Mouse (Mus musculus) heart, adult 11 months (tissue): ENCODE data around the gene Bpifb1.

Source experiments
- DNase-seq: peaks from one replicate; pipeline ENCODE4 v3.0.0; 2022

Bpifb1 gene

DNA sequence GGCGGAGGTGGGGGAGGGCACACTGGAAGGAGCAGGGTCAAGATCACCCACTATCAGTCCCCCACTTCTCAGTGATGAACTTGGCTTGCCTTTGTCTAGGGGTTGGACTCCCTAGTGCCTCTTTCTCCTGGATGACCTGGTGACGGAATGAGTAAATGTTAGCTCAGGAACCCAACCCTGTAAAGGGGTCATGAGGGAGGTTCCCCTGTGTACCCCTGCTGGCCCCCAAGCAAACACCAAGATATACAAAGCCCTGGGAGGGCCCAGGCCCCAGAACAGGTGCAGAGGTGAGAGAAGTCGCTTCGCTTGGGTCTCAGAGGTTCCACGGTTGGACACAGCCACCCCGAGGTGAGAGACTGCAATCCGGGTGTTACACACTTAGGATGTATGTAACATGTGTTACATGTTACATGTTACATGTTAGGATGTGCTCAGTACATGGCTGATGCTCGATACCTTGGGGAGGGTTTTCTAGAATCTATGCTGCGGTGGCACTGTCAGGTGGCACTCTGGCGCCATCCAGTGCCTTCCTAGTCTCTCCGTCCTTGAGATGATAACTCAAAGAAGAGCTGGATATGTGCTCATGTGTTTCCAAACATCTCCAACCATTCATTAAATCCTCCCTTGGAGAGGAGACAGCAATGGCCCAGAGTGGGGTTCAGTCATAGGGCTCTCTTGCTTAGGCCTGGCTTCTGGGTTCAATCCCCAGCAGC is at the start of gene Bpifb1:
TSS of gene Bpifb1 (plus strand) at position 273 of the 713 bp plus-strand sequence.
- peak; percentile 82 for DNase-seq

DNA sequence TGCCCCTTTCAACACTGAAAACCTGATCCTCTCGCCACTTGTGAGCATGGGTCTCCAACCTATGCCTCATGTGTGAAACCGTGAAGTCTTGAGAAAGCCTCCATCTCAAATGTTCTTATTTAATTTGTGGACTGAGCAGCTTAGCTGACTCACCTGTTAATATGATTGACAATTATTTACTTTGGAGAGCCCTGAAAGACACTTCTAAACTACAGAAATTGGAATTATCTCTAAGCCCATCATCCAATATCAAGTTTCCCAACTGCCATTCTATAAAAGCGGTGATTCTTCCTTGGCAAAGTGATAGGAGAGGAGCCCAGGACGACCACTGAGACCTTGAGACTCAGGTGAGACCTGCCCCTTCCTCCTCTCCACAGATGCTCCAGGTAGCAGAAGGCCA is 48.0 kb upstream of the Bpifb1 start, which contains the start of gene Bpifa1:
TSS of gene Bpifa1 (plus strand) at position 301 of the 400 bp plus-strand sequence.
- peak; percentile 74 for DNase-seq

DNA sequence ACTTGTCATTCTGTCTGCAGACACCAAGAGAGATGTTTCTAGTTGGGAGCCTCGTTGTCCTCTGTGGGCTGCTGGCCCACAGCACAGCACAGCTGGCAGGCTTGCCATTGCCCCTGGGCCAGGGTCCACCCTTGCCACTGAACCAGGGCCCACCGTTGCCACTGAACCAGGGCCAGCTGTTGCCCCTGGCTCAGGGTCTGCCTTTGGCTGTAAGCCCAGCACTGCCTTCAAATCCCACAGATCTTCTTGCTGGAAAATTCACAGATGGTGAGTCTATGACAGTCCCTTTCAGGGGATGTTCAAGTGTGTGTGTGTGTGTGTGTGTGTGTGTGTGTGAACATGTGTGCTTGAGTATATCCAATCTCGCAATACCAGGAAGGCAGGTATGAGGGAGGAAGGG is 46.9 kb upstream of the Bpifb1 start:
- peak; percentile 37 for DNase-seq

DNA sequence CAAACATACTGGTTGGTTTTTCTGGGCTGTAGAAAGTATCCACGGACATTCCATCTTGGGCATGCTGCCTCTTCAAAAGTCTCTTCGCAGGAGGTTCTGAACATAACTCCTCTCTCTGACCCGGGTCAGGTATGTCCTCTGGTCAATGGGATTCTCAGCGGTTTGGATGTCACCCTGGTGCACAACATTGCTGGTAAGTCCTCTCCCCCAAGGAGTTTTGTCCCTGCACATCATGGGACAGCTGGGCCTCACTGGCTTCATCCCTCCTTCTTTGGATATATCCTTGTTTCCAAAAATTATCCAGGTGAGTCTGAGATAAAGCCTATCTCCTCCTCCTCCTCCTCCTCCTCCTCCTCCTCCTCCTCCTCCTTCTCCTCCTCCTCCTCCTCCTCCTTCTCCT is 43.1 kb upstream of the Bpifb1 start:
- DNase-seq = peak; percentile 60

DNA sequence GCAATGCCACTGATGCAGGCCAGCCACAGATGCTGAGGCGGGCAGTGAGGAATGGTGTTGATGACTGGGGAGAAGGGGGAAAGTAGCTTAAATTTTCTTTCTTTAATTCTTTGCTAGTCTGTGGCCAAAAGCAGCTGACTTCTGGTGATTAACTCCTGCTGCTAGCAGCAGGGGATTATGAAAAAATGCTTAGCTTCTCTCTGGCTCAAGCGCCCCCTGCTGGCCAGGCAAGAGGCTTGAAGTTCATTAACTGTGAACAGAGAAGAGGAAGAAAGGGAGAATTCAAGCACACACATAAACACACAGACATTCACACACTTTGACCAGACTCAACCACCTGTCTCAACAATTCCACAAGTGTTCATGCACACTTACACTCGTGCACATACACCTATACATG is 32.2 kb upstream of the Bpifb1 start:
- DNase-seq = peak; percentile 10

DNA sequence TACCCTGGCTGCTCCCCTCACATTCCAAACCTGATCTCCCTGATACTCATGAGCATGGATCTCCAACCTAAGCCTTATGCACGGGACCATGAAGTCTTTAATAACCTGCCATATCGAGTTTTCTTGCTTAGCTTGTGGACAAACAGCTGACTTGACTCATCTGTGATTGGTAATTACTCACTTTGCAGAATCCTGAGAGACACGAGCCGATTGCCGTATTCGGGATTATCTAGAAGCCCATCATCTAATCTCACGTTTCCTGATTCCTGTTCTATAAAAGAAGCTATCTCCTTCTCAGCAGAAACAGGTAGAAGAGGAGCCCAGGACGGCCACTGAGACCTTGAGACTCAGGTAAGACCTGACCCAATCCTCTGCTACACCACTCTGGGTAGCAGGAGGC is 28.3 kb upstream of the Bpifb1 start, which contains the start of gene Bpifa5:
TSS of gene Bpifa5 (plus strand) at position 301 of the 400 bp plus-strand sequence.
- DNase-seq = peak; percentile 48

DNA sequence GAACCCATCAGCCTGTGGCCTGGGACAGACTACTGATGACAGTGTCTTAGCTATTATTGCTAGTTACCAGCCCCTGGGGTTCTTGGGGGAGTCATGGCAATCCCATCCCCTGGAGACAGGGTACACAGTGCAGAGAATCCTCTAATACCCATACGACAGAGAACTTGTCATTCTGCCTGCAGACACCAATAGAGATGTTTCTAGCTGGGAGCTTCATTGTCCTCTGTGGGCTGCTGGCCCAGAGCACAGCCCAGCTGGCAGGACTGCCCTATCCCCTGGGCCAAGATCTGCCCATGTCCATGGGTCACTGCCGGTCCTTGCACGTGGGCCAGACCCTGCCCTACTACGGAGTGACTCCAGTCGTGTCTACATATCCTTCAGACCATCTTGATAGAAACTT is 27.3 kb upstream of the Bpifb1 start:
- DNase-seq = peak; percentile 83

DNA sequence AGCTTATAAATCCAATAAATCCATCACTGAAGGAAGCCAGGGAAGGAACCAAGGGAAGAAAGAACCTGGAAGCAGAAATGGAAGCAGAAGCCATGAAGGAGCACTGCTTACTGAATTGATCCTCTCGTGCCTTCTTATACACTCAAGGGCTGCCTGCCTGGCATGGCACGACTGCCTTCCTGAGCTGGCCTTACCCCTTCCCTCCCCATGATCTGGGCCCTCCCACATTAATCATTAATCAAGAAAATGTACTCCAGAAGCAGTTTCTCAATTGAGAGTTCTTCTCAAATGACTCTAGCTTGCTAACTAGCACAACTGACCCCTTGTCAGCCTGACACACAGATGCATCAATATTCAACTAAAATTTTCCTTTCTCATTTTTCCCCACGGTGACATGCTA is 21.4 kb upstream of the Bpifb1 start:
- peak; percentile 14 for DNase-seq

DNA sequence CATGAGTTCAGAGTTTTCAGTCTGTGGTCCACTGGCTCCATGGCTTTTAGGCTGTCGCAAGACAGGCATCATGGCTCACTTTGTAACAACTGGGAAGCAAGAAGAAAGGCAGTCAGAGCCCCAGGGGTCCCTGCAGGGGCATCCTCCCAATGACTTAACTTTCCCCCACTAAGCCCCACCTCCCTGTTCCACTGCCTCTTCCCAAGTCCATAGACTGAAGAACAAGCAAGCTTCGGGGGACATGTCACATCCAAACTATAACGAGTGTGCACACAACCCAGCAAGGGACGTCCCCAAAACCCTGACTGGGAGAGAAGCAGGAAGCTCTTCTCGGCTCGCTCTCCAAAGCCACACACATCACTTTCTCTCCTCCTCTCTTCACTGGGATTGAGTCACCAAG is 19.0 kb upstream of the Bpifb1 start:
- DNase-seq = peak; percentile 57

DNA sequence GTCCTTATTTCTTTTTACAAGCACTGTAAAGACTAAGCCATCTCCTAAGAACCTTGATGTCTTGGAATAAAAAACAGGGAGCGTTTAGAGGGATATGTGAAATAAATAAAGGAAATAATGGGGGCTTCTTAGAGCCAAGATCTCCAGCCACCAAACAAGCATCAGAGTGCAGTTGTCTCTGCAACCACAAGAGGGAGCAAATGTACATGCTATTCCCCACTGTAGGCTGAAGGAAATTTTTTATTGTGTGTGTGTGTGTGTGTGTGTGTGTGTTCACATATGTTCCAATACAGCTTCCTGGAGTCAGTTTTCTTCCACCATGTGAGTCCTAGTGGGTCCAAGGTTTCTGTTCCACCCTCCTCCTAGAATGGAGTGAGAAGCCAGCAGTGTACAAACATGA is 17.3 kb upstream of the Bpifb1 start:
- DNase-seq = peak; percentile 43

DNA sequence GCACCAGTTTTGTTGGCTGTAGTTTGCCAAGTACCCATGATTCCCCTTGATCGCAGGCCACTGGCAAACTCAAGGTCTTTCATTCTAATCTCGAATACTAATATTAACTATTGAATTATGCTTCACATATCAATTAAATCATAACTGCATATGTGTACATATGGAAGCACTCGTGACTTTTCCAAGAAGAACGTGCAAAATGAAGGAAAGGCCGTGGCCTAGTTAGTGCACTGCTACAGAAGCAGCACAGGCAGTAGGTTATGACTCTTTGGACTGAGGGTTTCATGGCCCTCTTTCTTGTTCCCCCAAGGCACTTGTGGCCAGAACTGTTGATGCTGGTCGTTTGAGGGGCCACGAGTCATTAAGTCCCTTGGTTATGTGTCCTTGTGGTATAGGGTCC is 8.7 kb upstream of the Bpifb1 start:
- DNase-seq = peak; percentile 71

DNA sequence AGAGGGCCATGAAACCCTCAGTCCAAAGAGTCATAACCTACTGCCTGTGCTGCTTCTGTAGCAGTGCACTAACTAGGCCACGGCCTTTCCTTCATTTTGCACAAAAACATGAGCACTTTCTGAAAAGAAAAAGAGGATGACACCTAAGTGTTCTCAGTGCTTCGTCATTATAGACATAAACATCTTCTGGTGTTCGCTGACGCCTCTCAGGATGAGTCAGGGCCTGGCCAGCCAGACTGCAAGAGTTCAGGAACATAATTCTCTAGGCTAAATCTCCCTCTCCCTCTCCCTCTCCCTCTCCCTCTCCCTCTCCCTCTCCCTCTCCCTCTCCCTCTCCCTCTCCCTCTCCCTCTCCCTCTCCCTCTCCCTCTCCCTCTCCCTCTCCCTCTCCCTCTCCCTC is 7.6 kb upstream of the Bpifb1 start:
- DNase-seq = peak; percentile 40

DNA sequence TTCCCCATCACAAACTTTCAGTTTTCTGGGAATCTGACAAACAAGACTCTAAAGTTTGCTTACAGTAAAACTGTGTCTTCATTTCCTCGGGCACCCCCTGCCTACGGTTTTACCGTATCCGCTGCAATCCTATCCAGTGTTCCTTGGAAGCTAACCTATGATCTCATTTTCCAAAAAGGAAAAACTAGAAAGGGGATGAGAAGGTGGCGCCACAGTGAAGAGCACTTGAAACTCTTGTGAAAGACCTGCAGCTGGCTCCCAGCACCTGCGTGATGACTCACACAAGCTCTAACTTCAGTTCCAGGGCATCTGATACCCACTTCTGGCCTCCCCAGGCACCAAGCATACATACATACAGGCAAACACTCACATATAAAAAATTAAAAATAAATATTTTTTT is 5.3 kb upstream of the Bpifb1 start:
- peak; percentile 64 for DNase-seq

DNA sequence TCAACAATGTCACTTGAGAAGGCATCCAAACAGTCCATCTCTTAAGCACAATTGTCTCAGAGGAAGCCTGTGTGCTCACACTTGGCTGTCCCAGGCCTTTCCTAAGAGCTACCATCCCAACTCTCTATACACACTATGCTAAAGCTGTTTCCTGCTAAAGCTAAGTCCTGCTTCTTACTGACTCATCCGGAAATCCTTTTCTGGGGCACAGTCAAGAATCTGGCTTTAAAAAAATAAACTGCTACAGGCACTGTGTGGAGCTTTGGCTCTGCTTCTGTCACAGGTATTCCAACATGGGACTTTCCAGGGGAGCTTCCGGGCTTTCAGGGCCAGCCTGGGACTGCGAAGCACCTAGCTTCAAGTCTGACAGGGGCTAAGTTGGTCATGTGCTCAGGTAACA is 4.9 kb upstream of the Bpifb1 start:
- peak; percentile 46 for DNase-seq

DNA sequence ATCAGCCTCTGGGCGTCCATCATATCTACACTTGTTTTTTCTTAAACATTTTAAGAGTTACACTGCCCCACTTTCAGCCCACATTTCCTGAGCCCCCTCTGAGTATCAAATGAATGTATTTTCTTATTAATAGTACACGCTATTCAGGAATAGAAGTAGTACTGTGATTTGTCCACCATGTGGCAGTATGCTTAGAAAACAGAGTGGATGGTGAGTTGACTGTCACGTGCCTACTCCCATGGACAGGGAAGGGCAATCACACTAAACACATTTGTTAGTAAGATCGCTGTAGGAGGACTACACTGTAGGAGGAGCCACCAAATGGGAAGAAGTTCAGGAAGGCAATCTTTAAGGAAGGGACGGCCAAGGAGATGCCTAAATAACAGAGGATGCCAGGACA is 3.1 kb upstream of the Bpifb1 start:
- DNase-seq = peak; percentile 82

DNA sequence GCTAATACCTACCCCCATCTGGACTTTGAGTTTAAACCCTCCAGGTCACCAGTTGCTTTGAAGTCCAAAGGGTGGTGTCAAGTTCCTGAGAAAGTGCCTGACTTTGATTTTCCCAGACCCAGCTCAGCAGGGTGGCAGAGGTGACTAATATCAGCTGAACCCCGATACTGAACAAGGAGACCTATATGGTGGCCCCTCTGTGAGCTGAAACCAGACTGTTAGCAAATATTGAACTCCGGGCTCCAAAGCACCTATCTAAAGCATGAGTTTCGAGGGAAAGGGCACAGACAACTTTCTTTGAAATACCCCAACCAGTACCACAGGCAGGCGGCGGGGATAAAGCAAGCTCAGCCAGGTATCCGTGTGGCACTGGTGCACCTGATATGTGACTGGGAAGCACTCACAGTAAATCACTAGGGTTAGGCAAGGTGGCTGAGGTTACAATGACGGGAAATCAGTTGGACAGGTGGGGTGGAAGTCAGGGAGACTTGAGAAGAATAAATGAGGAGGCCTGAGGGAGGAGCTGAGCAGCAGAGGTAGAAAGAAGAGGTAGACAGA is 662 bp upstream of the Bpifb1 start:
- peak; percentile 64 for DNase-seq

DNA sequence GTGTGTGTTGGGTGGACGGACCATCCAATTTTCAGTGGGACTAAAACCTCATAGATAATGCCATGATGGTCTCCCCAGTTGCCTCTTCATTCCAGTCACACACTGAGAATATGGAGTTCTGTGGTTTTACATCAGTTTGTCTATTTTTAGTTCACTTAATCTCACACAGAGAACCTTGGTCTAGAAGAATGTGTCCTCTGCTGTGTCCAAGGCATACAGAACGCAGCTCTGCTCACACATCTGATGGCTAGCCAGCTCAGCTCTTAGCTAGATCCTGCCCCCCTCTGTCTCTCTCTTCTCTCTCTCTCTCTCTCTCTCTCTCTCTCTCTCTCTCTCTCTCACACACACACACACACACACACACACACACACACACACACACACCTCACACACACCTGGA is 1.5 kb downstream of the Bpifb1 start:
- peak; percentile 87 for DNase-seq

DNA sequence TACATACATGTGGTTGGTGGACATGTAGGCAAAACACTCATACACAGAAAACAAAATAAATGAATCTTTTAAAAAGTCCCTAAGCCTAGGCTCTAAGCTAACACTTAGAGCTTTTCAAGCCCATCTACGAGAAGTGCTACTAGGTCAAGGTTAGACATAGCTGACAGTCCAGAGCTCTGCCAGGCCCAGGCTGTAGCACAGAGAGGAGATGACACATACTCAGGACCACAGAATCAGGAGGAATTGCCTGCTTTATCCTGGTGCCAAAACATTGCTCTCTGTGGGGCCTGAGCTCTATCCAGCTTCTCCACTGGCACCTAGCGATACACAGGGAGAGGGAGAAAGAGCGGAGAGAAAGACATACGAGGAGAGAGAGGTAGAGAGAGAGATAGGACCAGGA is 2.5 kb downstream of the Bpifb1 start:
- DNase-seq = peak; percentile 75

DNA sequence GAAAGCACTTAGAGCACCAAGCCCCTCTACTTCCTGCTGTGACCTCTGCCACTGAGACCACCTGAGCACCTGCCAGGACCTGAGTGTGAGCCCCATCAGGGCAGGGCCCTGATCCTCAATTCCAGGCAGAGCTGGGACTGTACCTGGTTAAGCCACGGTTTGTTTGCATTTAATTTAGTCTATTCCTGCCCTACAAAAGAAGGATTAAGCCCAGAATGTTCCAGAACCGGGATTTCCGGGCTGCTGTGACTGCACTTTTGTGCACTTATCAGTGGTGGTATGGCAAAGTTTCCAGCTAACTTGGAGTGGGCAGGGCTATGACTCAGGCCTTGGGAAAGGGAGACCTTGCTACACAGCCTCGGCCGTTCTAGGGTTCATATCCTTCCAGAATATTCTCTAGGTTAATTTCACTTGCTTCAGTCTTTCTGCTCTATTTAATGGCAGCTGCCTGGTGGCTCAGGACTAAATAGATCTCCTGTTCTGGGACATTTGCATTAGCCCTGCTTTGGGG is 3.4 kb downstream of the Bpifb1 start:
- peak; percentile 84 for DNase-seq

DNA sequence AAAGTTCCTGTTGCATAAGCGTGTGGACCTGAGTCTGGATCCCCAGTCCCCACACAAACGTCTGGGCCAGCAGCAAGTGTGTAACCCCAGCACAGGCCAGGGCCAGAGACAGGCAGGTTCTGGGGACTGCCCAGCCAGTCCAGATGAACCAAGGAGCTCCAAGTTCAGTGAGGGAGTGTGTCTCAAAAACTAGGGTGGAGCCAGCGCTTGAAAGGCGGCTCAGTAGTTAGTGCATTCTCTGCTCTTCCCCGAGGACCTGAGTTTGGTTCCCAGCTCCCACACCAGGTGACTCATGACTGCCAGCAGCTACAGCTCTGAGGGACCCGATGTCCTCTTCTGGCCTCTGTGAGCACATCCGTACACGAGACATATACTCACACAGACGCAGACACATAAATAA is 6.4 kb downstream of the Bpifb1 start:
- peak; percentile 88 for DNase-seq

DNA sequence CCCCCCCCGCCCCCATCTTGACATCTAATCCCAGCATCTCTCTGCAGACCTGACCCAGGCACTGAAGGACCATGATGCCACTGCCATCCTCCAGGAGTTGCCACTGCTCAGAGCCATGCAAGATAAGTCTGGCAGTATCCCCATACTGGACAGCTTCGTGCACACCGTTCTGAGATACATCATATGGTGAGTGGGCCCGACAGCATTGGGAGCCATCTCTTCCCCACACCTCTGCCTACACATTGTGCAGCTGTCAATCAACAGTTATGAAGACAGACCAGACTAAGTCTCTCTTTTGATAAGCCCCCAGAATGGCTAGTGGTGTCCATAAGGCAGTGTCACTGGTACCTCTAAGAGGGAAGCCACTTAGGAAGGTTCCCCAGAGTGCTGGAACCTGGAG is 14.0 kb downstream of the Bpifb1 start:
- DNase-seq = no peak

DNA sequence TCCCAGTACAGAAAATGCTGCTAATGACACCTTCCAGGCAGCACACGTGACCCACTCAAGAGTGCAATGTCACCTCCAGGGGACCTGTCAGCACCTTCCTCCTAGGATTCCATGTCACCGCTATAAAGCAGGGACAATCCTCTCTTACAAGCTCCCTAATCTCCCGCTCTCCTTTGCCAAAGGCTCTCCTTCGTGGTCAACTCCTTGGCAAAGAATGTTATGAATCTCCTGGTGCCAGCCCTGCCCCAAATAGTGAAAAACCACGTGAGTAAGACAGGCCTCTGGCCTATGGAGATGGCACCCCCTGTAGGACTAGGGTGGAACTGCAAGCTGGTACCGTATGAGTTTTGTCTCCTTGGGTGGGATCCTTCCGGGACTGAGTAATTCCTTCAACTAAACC is 16.3 kb downstream of the Bpifb1 start:
- peak; percentile 97 for DNase-seq

DNA sequence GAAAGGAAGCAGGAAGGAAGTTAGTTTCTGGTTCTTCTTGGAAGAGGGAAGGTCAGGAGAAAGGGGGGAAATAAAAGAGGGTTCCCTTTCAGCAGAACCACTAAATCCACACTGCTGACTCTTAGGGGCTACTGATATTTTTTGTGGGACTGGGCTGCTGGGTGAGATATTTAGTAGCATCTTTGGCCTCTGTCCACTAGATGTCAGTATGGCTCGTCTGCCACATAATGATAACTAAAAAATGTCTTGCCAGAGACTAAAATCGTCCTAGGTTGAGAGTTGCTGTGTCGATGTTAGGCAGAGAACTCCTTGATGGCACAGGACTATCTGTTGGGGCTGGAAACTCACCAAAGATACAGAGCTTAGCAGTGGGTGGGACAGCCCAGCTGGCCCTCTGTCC is 18.5 kb downstream of the Bpifb1 start:
- no peak for DNase-seq

DNA sequence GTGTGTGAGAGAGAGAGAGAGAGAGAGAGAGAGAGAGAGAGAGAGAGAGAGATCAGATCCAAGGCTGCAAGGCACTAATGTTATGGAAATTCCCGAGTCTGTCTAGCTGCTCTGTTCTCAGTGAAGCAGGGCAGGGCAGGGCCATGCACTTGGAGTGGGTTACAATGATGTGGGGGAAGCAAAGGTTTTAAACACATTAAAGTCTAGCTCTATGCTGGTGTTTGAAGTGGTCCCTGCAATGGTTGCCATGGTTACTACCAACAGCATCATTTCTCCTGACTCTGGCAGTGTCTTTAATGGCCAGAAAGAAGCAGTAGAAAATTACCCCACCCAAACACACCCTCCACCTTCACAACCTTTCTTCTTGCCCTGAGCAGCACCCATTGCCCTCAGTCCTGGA is 20.5 kb downstream of the Bpifb1 start:
- no peak for DNase-seq

DNA sequence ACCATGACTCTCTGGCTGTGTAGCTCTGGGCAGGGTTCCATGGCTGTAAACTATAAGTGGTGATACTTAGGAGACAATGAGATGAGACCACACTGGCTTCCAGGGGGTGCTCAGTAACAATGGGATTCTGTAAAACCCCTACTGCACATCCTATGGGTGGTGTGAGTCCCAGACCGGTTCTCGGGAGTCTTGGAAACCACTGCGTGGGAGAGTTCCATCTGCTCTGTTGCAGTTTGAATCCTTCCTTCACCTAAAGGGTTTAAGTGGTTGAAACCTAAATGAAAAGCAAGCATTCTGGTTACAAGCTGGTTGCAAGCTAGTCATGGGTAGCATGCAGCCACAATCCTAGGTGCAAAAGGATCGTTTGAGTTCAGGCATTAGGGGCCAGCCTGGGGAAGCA is 21.3 kb downstream of the Bpifb1 start:
- DNase-seq = no peak
